Mouse (Mus musculus) CH12.LX (cell line): ENCODE measurements around the gene Gm20388.

Source experiments
- BHLHE40 ChIP-seq: IDR thresholded peaks from 2 replicates; pipeline ENCODE4 v1.6.1; 2011; ENCODE audit warnings: mild to moderate bottlenecking, low read depth, low read length, improper control_type of control experiment
- CHD1 ChIP-seq: IDR thresholded peaks from 2 replicates; pipeline ENCODE4 v1.6.1; 2012; ENCODE audit warnings: low read depth, low read length, improper control_type of control experiment, inconsistent platforms
- CHD2 ChIP-seq: IDR thresholded peaks from 2 replicates; pipeline ENCODE4 v1.6.1; 2011; ENCODE audit warnings: low read length, improper control_type of control experiment
- CTCF ChIP-seq, 2 experiments: IDR thresholded peaks in 1 of 2; conservative IDR thresholded peaks in 1 of 2; 2 replicates each; pipeline ENCODE4 v1.5.1; 2011 to 2012; ENCODE audit warnings: low read depth in 2 of 2, low read length in 2 of 2, improper control_type of control experiment in 1 of 2, inconsistent platforms in 1 of 2, mild to moderate bottlenecking in 1 of 2, moderate library complexity in 1 of 2
- E2F4 ChIP-seq: IDR thresholded peaks from 2 replicates; pipeline ENCODE4 v1.6.1; 2011; ENCODE audit warnings: low read depth, low read length, improper control_type of control experiment; ENCODE audit not compliant: insufficient replicate concordance
- MAX ChIP-seq: IDR thresholded peaks from 2 replicates; pipeline ENCODE4 v1.6.1; 2011; ENCODE audit warnings: low read length, improper control_type of control experiment
- PAX5 ChIP-seq: IDR thresholded peaks from 2 replicates; pipeline ENCODE4 v1.6.1; 2012; ENCODE audit warnings: low read length, inconsistent platforms, mixed read lengths
- POLR2A ChIP-seq: IDR thresholded peaks from 2 replicates; pipeline ENCODE4 v1.6.1; 2011; ENCODE audit warnings: low read depth, mild to moderate bottlenecking, improper control_type of control experiment, low read length
- SMC3 ChIP-seq: IDR thresholded peaks from 2 replicates; pipeline ENCODE4 v1.6.1; 2011; ENCODE audit warnings: low read depth, low read length, improper control_type of control experiment
- USF1 ChIP-seq: IDR thresholded peaks from 2 replicates; pipeline ENCODE4 v1.6.1; 2014; ENCODE audit warnings: low read depth, mild to moderate bottlenecking, inconsistent platforms, low read length, improper control_type of control experiment
- ZKSCAN1 ChIP-seq: IDR thresholded peaks from 2 replicates; pipeline ENCODE4 v1.6.1; 2012; ENCODE audit warnings: low read depth, inconsistent platforms, low read length, improper control_type of control experiment, borderline replicate concordance

- TF ChIP-seq POLR2A = no peak
- TF ChIP-seq CHD2 = no peak
- no peak for TF ChIP-seq SMC3
- no peak for TF ChIP-seq E2F4
- TF ChIP-seq CTCF (conservative IDR thresholded peaks at IDR 0.05 in 1 of 2, IDR thresholded peaks at IDR 0.05 in 1 of 2; ENCODE audit: low read depth in 2 of 2, low read length in 2 of 2) = no peak
- TF ChIP-seq USF1 = no peak
- TF ChIP-seq ZKSCAN1 = no peak
- no peak for TF ChIP-seq BHLHE40
- no peak for TF ChIP-seq CHD1
- no peak for TF ChIP-seq MAX
- TF ChIP-seq PAX5 = no peak
These were observed 105.3 kb downstream of the Gm20388 start for GRCm38 (mm10) chr8:120015916-120016315.
